Mouse (Mus musculus): ENCODE data around the gene Hist1h3f. TPM values are rescaled to one million over a fixed set of nuclear protein-coding genes. Genes with fewer than 3 reads are reported as not detected.

The Hist1h3f gene
- polyA plus RNA-seq, 1 experiment from 2014 or later: 0.29 TPM

Other genes starting within 250 kb of the Hist1h3f start
- 31.4 TPM for gene Zfp322a, start 174.8 kb upstream of the Hist1h3f start, polyA plus RNA-seq (2017; shearing (Covaris generic))
- gene Abt1, start 120.2 kb upstream of the Hist1h3f start, polyA plus RNA-seq (2017; shearing (Covaris generic)): 12.6 TPM
- gene Btn1a1, start 78.2 kb upstream of the Hist1h3f start, polyA plus RNA-seq (2017; shearing (Covaris generic)): not detected
- gene Btn2a2, start 55.2 kb upstream of the Hist1h3f start, polyA plus RNA-seq (2017; shearing (Covaris generic)): not detected
- gene Hist1h4h, start 13.0 kb upstream of the Hist1h3f start, polyA plus RNA-seq (2017; shearing (Covaris generic)): 5.4 TPM
- not detected for gene Hist1h2af, start 10.1 kb upstream of the Hist1h3f start, polyA plus RNA-seq (2017; shearing (Covaris generic))
- gene Hist1h3g, start 8.6 kb upstream of the Hist1h3f start, polyA plus RNA-seq (2017; shearing (Covaris generic)): not detected
- gene Hist1h2bh, start 660 bp upstream of the Hist1h3f start, polyA plus RNA-seq (2017; shearing (Covaris generic)): 0.53 TPM
- 1.1 TPM for gene Hist1h4f, start 7.6 kb downstream of the Hist1h3f start, polyA plus RNA-seq (2017; shearing (Covaris generic))
- 0.20 TPM for gene Hist1h1d, start 9.2 kb downstream of the Hist1h3f start, polyA plus RNA-seq (2017; shearing (Covaris generic))
- gene Hist1h3e, start 18.3 kb downstream of the Hist1h3f start, polyA plus RNA-seq (2017; shearing (Covaris generic)): 0.83 TPM
- 0.97 TPM for gene Hist1h2ae, start 27.2 kb downstream of the Hist1h3f start, polyA plus RNA-seq (2017; shearing (Covaris generic))
- gene Hist1h2bg, start 27.3 kb downstream of the Hist1h3f start, polyA plus RNA-seq (2017; shearing (Covaris generic)): 2.8 TPM
- not detected for gene Hist1h2bf, start 30.1 kb downstream of the Hist1h3f start, polyA plus RNA-seq (2017; shearing (Covaris generic))
- not detected for gene Hist1h2ad, start 30.3 kb downstream of the Hist1h3f start, polyA plus RNA-seq (2017; shearing (Covaris generic))
- not detected for gene Hist1h3d, start 31.7 kb downstream of the Hist1h3f start, polyA plus RNA-seq (2017; shearing (Covaris generic))
- gene Hist1h4d, start 37.5 kb downstream of the Hist1h3f start, polyA plus RNA-seq (2017; shearing (Covaris generic)): 36.0 TPM
- 2.7 TPM for gene Hist1h2be, start 77.1 kb downstream of the Hist1h3f start, polyA plus RNA-seq (2017; shearing (Covaris generic))
- gene Hist1h1e, start 78.5 kb downstream of the Hist1h3f start, polyA plus RNA-seq (2017; shearing (Covaris generic)): 6.7 TPM
- 0.36 TPM for gene Hist1h2ac, start 139.9 kb downstream of the Hist1h3f start, polyA plus RNA-seq (2017; shearing (Covaris generic))
- 6.1 TPM for gene Hist1h2bc, start 140.1 kb downstream of the Hist1h3f start, polyA plus RNA-seq (2017; shearing (Covaris generic))
- gene Hist1h1t, start 151.8 kb downstream of the Hist1h3f start, polyA plus RNA-seq (2017; shearing (Covaris generic)): not detected
- 3.7 TPM for gene Hist1h4c, start 154.4 kb downstream of the Hist1h3f start, polyA plus RNA-seq (2017; shearing (Covaris generic))
- 0.92 TPM for gene Hfe, start 166.8 kb downstream of the Hist1h3f start, polyA plus RNA-seq (2017; shearing (Covaris generic))
- gene Hist1h1c, start 194.8 kb downstream of the Hist1h3f start, polyA plus RNA-seq (2017; shearing (Covaris generic)): 11.3 TPM
- not detected for gene Hist1h3c, start 201.6 kb downstream of the Hist1h3f start, polyA plus RNA-seq (2017; shearing (Covaris generic))
- gene Hist1h2bb, start 202.7 kb downstream of the Hist1h3f start, polyA plus RNA-seq (2017; shearing (Covaris generic)): 0.86 TPM
- not detected for gene Hist1h2ab, start 207.1 kb downstream of the Hist1h3f start, polyA plus RNA-seq (2017; shearing (Covaris generic))
- 0.67 TPM for gene Hist1h3b, start 208.2 kb downstream of the Hist1h3f start, polyA plus RNA-seq (2017; shearing (Covaris generic))
- gene Hist1h4b, start 213.0 kb downstream of the Hist1h3f start, polyA plus RNA-seq (2017; shearing (Covaris generic)): 9.6 TPM
- gene Hist1h4a, start 217.2 kb downstream of the Hist1h3f start, polyA plus RNA-seq (2017; shearing (Covaris generic)): not detected
- 1.6 TPM for gene Hist1h3a, start 218.3 kb downstream of the Hist1h3f start, polyA plus RNA-seq (2017; shearing (Covaris generic))
- gene Hist1h1a, start 219.6 kb downstream of the Hist1h3f start, polyA plus RNA-seq (2017; shearing (Covaris generic)): 1.3 TPM
- not detected for gene Trim38, start 225.9 kb downstream of the Hist1h3f start, polyA plus RNA-seq (2017; shearing (Covaris generic))

All from CD4-positive, CD25-positive, alpha-beta regulatory T cell, adult 9 weeks (primary cell).